Mouse (Mus musculus) right cerebral cortex, adult 2 months (tissue): Measurements from ENCODE around the gene Ttc27.

Experiments
- DNase-seq, 2 experiments: peaks; one replicate each; pipeline ENCODE4 v3.0.0; 2021 to 2022; ENCODE audit warnings: low spot score in 2 of 2

Gene Ttc27

DNA sequence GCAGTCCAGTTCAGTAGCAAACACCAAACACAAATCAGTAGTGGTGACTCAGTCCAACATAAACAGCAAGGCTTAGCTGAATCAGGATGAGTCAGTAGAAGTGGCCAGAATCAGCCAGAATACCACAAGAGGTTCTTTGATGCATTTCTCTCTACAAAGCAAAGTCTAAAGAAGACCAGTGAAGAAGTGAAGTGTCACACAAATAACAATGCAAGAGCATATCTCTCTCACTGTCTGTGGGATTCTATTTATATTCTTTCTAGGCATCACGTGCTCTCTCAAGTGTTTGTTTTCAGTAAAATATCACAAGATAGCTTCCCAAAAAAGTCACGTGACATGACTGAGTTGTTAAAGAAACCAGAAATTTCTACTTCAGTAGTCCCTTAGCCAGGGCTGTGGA lies 102.2 kb downstream of the Ttc27 start:
- DNase-seq: no peak

DNA sequence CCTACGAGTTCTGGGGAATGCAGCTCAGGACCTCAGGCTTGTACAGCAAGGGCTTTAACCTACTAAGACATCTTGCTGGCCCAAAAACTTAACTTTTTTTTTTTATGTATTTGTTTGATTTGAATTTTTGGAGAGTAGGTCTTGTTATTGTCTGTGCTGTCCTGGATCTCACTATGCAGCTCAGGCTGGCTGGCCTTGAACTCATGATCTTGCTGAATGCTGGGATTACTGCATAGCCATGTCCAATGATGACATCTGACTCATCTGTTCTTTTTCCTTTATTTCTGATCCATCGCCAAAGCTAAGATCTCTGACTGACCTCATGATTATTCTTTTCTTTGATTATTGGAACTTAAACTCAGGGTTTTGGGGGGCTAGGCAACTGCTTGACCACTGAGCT lies 113.3 kb downstream of the Ttc27 start:
- no peak for DNase-seq

DNA sequence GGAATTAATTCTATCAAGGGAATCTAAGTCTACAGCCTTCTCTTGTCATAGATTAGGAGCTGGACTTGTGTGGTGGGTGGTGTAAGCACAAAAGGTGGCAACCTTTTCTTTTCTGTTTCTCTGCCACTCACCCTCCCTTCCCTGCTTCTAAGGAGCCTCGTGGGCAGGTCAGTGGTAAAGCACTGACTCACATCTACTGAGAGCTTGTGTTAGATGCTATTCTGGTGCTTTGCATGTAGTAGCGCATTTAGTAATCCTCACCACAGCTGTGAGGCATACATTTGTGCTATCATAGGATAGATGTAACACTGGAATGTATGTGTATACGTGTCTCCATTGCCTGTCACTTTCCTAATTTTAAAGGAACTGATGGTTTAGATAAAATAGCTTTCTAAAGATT lies 124.2 kb downstream of the Ttc27 start:
- no peak for DNase-seq

DNA sequence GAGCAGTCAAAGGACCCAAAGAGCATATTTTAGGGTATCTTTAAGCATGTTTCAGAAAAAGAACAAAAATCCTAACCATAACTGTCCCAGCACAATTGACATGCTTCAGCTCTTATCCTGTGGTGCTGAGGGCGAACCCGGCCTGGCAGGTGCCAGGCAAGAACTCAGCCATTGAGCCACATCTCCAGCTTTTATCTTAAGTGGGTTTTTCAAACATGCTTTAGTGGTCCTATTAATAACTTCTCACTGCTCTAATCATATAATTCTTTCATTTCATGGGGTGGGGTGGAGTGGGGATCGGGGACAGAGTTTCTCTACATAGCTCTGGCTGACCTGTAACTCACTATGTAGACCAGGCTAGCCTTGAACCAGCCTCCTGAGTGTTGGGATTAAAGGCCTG lies 125.1 kb downstream of the Ttc27 start:
- no peak for DNase-seq

DNA sequence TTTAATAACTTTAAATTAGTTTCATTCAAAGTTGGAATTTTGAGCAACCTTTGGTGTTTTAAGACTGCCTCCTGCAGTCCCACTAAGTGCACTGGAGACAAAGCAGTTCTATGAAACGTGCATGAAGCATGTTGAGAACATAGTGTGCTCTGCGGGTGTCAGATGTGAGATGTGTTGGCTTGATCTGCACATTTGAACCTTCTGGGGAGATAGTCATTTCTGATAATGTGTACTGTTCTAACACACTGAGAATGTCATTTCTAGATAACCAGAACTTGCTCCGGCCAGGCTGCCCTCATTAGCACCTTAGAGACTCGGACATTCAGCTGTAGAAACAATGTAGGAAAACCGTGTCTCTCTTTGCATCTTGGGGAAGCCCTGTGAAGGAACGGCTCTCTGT lies 126.0 kb downstream of the Ttc27 start:
- no peak for DNase-seq

DNA sequence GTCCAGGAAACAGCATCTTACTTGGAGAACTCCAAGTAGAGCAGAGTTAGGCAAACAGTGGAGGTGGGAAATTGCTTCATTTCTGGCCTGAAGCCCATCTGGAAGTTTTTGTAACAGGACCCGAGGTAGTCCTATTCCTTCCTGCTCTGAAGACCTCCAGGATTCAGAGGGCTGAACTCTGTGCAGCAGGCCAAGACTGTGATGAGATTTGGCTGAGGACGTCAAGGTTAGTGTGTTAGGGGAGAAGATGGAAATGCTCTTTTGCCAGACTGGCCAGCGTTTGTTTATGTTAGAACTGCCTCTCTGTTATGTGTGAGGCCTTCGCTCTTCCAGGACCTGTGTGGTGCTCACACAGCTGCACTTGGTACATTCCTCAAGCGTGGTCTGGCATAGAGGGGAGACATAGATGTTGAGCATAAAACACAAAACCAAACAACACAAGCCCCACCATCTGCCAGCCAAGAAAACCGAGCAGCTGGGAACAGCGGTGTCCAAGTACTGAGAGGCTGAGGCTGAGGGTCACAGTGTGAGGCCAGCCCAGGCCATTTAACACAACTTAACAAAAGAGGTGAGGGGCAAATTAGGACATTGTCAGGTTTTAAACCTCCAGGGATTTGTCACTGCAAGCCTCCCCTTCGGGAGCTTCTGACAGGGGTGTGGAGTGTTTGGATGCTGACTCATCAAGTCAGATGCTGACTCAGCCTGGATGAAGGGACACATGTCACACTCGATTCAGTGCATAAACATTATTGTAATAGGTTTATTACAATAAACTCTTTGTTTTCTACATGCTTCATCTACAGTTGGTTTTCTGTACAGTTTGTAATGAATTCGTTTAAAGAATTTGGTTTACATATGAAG lies 128.7 kb downstream of the Ttc27 start:
- no peak for DNase-seq

DNA sequence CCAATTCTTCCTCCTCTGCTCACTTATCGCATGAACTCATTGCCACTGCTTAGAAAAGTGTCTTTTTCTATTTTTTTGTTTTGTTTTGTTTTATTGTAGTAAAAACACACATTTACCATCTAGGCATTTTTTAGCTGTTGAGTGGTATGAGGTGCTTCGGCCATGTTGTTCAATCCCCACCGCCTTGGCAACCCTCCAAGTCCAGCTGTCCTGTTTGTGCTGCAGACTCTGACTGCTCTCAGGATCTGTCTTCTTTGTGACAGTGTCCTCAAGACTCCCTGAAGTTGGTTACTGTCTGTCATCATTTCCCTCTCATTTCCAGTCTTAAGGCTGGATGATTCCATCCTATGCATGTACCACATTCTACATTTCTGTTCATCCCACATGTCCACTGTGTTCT lies 132.7 kb downstream of the Ttc27 start:
- DNase-seq: no peak

DNA sequence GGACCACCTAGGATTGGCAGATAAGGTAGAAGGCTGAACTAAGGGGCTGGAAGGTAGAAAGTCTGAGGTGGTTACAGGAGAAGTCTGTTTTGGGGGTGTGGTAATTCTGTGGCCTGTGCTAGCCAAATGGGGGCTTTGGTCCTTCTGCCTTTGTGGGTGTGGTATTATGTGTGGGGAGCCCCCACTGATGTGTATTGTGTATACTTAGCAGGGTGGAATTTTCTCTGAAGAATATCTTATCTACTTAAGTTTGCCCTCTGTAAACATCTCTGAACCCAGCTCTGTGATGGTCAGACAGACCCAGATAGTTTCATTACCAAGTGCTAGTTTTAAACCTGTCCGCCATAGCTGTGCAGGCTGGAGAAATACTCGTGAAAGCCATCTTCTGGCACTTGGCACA lies 141.8 kb downstream of the Ttc27 start:
- DNase-seq: no peak

DNA sequence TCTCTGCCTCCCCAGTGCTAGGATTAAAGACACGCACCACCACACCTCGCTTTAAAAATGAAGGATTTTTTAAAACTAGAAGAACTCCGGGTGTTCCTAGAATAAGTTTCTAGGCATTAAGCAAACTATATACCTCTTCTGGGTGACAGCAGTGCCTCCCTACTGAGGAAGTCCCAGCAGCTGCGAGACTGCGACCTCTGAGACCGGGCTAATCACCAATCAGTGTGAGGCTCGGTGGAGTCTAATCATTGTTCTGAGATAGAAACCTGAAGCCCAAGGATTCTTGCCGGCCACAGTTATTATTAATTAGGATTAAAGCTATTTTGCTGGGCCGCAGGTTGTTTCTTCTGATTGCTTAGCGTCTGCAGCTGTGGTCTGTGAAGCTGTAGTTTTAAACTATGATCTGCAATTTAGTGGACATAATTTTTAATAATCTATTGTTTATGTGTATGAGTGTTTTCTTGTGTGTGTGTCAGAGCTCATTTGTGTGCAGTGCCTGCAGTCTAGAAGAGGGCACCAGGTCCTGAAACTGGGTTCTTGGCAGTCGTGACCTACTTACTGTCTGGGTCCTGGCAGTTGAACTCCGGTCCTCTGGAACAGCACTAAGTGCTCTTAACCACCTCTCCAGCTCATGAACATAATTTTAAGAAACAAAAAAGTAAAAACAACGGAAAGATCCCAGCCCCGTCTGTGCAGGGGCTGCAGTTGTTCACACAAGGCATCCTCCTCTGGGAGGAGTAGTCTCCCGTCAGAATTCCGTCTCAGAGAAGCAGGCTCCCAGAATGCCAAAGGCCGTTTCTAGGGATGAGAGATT lies 142.9 kb downstream of the Ttc27 start:
- DNase-seq: no peak

DNA sequence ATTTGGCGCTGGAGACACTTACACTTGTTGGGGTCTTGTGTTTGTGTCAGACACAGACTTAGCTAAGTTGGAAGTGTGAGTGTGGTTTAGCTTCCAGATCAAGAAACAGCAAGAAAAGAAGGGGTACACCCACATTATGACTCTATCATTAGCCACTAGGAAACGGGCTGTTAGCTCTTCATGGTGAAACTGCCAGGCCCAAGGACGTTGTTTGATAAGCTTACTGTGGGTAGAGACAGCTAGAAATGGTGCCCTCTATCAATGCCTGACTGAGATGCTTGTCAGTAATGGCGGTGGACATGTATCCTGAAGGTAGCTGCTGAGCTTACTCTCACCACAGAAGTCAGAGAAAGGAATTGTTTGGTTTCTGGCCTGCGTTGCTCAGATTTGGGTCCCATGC lies 146.3 kb downstream of the Ttc27 start:
- no peak for DNase-seq

DNA sequence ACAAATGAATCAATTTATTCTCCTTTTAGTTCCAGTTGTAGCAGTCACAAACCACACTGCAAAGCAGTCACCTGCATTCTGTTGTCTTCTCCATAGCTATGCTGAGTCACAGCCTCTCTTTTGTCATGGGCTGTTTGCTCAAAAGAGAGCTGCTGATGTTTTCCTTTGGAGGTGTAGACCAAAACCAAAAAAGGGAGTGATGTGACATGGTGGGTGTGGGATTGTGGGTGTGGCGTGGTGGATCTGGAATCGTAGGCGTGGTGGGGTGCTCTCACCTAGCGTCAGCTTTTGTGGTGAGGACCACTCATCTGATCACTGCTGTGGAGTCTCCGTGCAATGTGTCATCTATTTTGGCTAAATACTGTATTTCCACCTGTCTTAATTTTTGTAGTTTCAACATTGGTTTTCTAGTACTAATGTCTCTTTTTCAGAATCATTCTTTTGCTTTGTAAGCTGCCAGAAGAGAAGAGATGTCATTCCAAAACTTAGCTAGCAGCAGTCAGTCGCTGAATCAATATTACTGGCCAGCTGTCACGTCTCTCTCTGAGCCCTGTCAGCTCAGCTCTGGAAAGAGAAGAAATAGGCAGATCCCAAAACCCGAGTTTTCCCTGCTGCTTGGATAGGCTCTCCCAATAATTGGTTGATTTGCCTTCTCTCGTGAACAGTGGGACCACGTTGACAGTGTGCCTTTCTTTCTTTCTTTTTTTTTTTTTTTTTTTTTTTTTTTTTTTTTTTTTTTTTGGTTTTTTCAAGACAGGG lies 147.4 kb downstream of the Ttc27 start:
- no peak for DNase-seq

DNA sequence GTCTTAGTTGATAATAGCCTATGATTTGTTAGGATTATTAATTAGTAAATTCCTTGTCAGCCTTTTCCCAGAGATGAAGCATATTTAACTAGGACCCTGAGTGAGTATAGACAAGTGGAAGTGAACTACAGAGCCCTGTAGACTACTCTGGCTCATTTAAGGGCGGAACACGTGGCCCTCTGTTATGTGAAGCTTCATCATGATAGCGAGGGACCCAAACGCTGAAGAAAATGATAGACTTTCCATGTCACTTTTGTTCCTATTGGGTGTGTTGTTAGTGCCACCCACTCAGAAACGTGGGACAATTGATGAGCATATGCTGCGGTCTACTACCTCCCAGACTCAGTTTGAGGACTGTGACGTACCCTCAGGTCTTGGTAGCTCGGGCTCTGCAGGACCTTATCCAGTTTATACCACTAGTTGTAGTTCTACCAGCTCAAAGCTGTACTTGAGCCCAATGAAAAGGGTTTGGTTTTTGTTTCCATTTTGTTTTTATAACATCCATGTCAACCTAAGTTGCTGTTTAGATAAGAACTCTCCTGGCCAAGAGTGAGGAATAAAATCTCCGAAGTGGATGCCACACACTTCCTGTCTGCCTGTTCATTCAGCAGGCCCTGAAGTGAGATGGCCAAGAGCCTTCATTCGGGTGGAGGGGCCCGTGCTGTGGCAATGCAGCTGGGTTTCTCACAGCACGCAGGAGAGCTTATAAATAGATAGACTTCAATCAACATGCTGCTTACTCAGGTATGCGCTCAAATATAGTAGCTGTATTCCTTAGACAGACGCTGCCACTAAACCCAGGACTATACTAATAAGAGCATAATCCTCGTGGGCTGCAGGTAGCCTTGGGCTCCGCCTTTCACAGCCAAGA lies 148.4 kb downstream of the Ttc27 start:
- no peak for DNase-seq

DNA sequence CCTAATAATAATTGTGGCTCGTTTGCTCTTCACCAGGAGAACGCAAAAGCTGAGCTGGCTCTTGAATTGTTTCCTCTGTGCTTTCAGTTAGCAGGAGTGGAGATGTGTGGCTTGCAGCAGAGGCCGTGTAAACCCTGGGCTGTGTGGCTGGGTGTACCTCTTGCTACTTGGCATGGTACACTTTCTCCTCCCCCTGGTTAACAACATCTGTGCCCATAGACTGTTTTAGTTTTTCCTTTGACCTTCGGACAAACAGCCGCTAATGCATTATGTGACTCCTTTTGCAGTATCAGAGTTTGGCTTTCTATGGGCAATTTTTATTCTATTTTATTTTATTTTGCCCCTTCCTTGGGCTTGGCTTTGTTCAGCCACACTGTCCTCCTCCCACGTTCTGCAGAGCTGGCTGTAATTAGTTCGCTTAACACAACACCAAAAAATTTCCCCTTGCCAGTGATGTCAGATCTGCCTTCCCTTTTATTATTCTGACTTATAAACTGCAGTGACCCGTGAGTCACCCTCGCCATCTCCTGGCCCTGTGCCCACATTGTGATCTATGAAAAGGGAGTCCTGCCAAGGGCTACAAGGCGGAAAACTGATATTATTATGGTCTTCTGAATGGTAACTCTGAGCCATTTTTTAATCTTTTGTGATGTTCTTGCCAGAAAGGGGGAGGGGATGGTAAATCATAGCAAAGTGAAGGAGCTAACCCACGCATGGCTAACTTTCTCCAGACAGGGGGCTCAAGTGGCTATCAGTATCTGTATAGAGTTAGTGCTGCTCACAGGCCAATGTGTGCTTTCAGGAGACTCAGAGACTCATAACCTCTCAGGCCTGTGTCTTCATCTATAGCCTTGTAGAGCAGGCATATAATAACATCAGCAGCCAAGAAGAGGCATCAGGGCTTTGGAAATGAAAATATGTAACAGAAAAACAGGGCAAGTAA lies 149.3 kb downstream of the Ttc27 start:
- no peak for DNase-seq

DNA sequence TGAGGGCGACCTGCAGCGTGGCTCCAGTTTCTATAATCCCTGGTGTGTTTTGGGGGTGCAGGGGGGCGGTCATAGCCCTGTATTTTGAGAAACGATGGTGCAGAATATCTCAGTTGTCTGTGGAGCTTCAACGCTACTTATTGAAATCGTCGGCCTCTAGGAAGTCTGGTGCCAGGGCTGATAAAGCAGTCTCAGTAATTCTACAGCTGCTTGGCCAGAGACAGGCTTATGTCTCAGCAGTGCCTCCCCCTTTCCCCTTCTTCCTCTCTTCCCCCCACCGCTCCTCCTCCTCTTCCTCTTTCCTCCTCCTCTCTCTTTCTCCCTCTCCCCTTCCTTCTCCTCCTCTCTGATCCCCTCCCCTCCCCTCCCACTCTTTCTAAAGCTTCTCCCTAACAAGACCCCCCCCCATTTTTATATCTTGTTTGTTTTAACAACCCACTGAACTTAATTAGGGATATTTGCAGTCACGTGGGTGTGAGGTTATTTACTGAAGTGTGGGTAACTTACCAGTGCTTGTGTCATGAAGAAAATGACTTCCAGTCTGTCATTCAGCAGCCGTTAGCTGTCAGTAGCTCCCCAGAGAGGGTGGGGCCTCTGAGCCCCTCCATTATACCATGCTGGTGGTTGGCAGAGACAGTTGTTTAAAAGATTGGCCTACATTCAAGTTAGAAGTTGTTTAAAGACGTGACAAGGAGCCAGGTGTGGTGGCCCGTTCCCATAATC lies 150.8 kb downstream of the Ttc27 start:
- no peak for DNase-seq

DNA sequence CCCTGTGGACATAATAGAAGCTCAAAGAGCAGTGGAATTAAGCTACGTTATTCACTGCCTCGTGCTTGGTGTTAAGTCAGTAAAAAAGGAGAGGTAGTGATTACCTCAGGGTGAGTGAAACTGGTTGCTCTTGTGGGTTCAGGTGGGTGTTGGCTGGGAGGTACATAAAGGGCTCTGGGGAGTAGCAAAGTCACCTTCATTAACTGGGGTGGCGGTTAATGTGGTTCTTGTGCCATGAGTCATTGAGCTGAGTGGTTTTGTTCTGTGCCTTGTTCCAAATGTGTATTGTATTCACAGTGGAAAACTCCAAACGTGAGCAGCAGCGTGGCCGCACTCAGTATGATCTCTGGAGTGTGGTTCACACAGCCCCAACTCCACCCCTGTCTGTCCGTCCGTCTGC lies 152.0 kb downstream of the Ttc27 start:
- no peak for DNase-seq

DNA sequence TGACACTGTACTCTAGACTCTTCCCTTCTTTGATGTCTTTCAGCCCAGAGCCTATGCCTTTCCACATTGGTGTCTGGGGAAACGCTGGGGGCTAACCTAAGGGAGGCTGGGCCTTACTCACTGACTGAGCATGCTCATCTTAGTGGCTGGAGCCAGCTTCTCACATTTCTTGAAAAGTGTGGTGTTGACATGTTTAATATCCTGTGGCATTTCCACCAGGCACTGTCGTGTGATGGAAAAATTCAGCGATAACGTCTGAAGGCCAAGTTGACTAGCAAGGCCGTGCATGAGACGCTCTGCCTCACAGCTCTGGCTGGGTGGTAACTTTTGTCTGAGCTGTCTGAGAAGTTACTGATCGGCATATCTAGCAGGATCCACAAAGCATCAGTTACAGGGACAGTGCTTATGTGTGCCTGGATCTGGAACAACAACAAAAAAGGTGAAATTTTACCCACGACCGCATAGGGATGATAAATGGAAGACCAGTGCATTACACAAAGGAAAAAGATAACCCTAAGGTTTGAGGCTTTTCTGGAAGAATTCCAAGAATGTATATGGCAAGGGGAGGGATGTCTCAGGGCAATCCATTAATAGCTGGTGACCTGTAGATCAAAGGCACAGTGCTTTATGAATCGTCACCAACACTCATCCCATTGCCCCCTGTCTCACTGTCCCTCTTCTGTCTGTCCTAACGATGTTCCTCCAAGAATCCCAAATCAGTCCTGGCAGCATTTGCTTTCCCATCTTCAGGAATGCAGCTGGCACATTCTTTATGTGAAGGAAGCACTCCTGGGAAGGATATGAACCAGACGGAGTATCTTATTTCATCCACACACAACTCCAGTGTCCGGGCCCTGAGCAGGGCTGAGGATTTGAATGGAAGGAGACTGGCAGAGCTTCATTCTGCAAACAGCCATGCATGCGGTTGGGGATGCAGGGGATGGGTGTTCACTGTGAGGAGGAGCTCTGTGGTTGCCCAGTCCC lies 152.9 kb downstream of the Ttc27 start:
- DNase-seq: no peak

DNA sequence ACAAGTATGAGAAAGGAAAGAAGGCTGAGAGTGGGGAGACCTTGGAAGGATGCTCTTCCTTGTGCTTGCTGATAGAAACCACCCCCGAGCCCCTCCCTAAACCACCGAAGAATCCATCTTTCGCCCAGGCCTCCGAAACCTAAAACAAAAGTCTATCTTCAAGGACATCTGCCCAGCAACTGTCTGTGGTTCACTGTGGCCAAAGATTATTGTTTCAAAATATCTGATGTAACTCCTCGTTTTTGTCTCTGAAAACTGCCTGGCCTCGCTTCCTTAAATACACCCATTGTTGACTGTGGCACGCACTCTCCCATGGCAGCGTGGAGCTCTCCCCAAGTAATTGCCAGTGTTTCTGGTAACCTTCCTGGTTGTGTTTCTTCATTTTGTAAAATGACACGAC lies 155.0 kb downstream of the Ttc27 start:
- no peak for DNase-seq

DNA sequence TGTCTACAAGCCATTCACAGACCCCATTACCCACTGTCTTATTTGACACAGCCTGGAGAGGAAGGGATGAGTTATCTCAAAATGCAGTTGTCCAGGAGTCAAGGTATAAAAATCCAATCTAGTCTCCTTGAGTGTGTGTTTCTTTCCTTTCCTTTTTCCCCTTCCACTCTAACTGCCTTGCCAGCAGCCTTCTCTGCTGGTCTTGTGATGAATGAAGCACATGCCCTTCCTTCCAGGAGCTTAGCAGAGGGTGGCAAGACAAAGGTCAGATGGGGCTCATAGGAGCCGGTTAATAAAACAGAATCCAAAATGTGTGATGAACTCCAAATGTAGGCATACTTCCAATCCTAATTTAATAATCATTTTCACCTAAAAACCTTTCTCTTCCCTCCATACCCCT lies 156.2 kb downstream of the Ttc27 start:
- DNase-seq: no peak
